Mouse (Mus musculus): Measurements from ENCODE around the gene Slc25a51. TPM values are rescaled to one million over a fixed set of nuclear protein-coding genes. Genes with fewer than 3 reads are reported as not detected.
"Not testable (repeated sequence)": the region's sequence is repeated elsewhere in the genome, so short reads cannot be mapped to it uniquely, and the experiment has no call there.

Gene Slc25a51
- total and polyA plus RNA-seq, 3 experiments = 27.6 to 44.7 (median 44.4) TPM

- TF ChIP-seq ZMIZ1 (IDR thresholded peaks at IDR 0.05; ENCODE audit: low read depth, low read length) = no peak
- no peak for TF ChIP-seq TCF12 (IDR thresholded peaks at IDR 0.05; ENCODE audit: low read depth, low read length)
- no peak for TF ChIP-seq EP300 (IDR thresholded peaks at IDR 0.05; ENCODE audit: low read length)
- H3K4me2 ChIP-seq (ENCODE audit: insufficient read depth, low read depth, poor library complexity, severe bottlenecking) = no peak overlapping the region
- DNase-seq (ENCODE audit: extremely low read depth) = no peak
- in situ Hi-C loops (cut with MboI; ENCODE audit: low pct_ligation_motif_present, low pct_unique_long_range_greater_than_20kb, low sequenced_read_pairs) = no loop called here
- H3K9me3 ChIP-seq (replicated peaks; ENCODE audit: low read length) = no peaks in the 10 kb centered on the region
- dilution Hi-C loops (cut with MboI; ENCODE audit: extremely low pct_ligation_motif_present, extremely low pct_unique_long_range_greater_than_20kb, low sequenced_read_pairs) = no loop called here
- H3K27me3 ChIP-seq (replicated peaks) = no peaks in the 10 kb centered on the region
- H3K9ac ChIP-seq (ENCODE audit: insufficient read depth, low read depth) = no peak overlapping the region
- H3K79me2 ChIP-seq (replicated peaks; ENCODE audit: control insufficient read depth, extremely low read depth, insufficient read depth, poor library complexity, severe bottlenecking) = no peaks in the 10 kb centered on the region
- no peak overlapping the region for H3K4me3 ChIP-seq (replicated peaks in 1 of 3; ENCODE audit: low read depth in 2 of 3, low read length in 2 of 3, poor library complexity in 1 of 3)
- H3K4me1 ChIP-seq (ENCODE audit: control insufficient read depth in 1 of 2, insufficient read depth in 2 of 2) = peaks cover 0 to 2% of the 10 kb centered on the region in 2 experiments; a peak in 1 of 4 replicates
- H3K27ac ChIP-seq (ENCODE audit: insufficient read depth, low read depth) = no peak overlapping the region
- peaks cover 7 to 16% of the 10 kb centered on the region in 2 experiments for H3K36me3 ChIP-seq (replicated peaks in 1 of 2; ENCODE audit: control insufficient read depth in 1 of 2, insufficient read depth in 1 of 2, low read length in 1 of 2)
Measured at GRCm38 (mm10) chr4:45392572-45392971, 16.0 kb downstream of the Slc25a51 start.

GRCm38 (mm10) chr4:45392099-45392498 is 16.5 kb downstream of the Slc25a51 start:
- H3K36me3 ChIP-seq (replicated peaks in 1 of 2; ENCODE audit: control insufficient read depth in 1 of 2, insufficient read depth in 1 of 2, low read length in 1 of 2) = peaks cover 4 to 14% of the 10 kb centered on the region in 2 experiments
- in situ Hi-C loops (cut with MboI; ENCODE audit: low pct_ligation_motif_present, low pct_unique_long_range_greater_than_20kb, low sequenced_read_pairs) = no loop called here
- no peak overlapping the region for H3K4me2 ChIP-seq (ENCODE audit: insufficient read depth, low read depth, poor library complexity, severe bottlenecking)
- H3K9ac ChIP-seq (ENCODE audit: insufficient read depth, low read depth) = no peak overlapping the region
- H3K27ac ChIP-seq (ENCODE audit: insufficient read depth, low read depth) = no peak overlapping the region
- H3K9me3 ChIP-seq (replicated peaks; ENCODE audit: low read length) = no peaks in the 10 kb centered on the region
- H3K79me2 ChIP-seq (replicated peaks; ENCODE audit: control insufficient read depth, extremely low read depth, insufficient read depth, poor library complexity, severe bottlenecking) = no peaks in the 10 kb centered on the region
- no peak for TF ChIP-seq MXI1 (IDR thresholded peaks at IDR 0.05; ENCODE audit: low read depth, low read length)
- TF ChIP-seq CTCF (conservative IDR thresholded peaks at IDR 0.05 in 1 of 2, IDR thresholded peaks at IDR 0.05 in 1 of 2; ENCODE audit: low read depth in 2 of 2, low read length in 2 of 2) = peak in 1 of 2 experiments; percentile 32; a peak in 2 of 4 replicates
- dilution Hi-C loops (cut with MboI; ENCODE audit: extremely low pct_ligation_motif_present, extremely low pct_unique_long_range_greater_than_20kb, low sequenced_read_pairs) = no loop called here
- peaks cover 0 to 1% of the 10 kb centered on the region in 2 experiments; a peak in 1 of 4 replicates for H3K4me1 ChIP-seq (ENCODE audit: control insufficient read depth in 1 of 2, insufficient read depth in 2 of 2)
- H3K27me3 ChIP-seq (replicated peaks) = no peaks in the 10 kb centered on the region
- no peak for DNase-seq (ENCODE audit: extremely low read depth)
- no peak overlapping the region for H3K4me3 ChIP-seq (replicated peaks in 1 of 3; ENCODE audit: low read depth in 2 of 3, low read length in 2 of 3, poor library complexity in 1 of 3)

- H3K4me1 ChIP-seq (ENCODE audit: control insufficient read depth in 1 of 2, insufficient read depth in 2 of 2); H3K9me3 ChIP-seq (replicated peaks; ENCODE audit: low read length); H3K4me3 ChIP-seq (replicated peaks in 1 of 3; ENCODE audit: low read depth in 2 of 3, low read length in 2 of 3, poor library complexity in 1 of 3); H3K36me3 ChIP-seq (replicated peaks in 1 of 2; ENCODE audit: control insufficient read depth in 1 of 2, insufficient read depth in 1 of 2, low read length in 1 of 2); H3K79me2 ChIP-seq (replicated peaks; ENCODE audit: control insufficient read depth, extremely low read depth, insufficient read depth, poor library complexity, severe bottlenecking); DNase-seq (ENCODE audit: extremely low read depth); in situ Hi-C loops (cut with MboI; ENCODE audit: low pct_ligation_motif_present, low pct_unique_long_range_greater_than_20kb, low sequenced_read_pairs); H3K27me3 ChIP-seq (replicated peaks); H3K4me2 ChIP-seq (ENCODE audit: insufficient read depth, low read depth, poor library complexity, severe bottlenecking); H3K27ac ChIP-seq (ENCODE audit: insufficient read depth, low read depth); dilution Hi-C loops (cut with MboI; ENCODE audit: extremely low pct_ligation_motif_present, extremely low pct_unique_long_range_greater_than_20kb, low sequenced_read_pairs); H3K9ac ChIP-seq (ENCODE audit: insufficient read depth, low read depth): not testable (repeated sequence)
Measured at GRCm38 (mm10) chr4:45387296-45387695, 21.3 kb downstream of the Slc25a51 start.

GRCm38 (mm10) chr4:45382133-45382532 is 26.4 kb downstream of the Slc25a51 start:
- dilution Hi-C loops (cut with MboI; ENCODE audit: extremely low pct_ligation_motif_present, extremely low pct_unique_long_range_greater_than_20kb, low sequenced_read_pairs); in situ Hi-C loops (cut with MboI; ENCODE audit: low pct_ligation_motif_present, low pct_unique_long_range_greater_than_20kb, low sequenced_read_pairs); H3K4me2 ChIP-seq (ENCODE audit: insufficient read depth, low read depth, poor library complexity, severe bottlenecking); H3K9me3 ChIP-seq (replicated peaks; ENCODE audit: low read length); H3K4me1 ChIP-seq (ENCODE audit: control insufficient read depth in 1 of 2, insufficient read depth in 2 of 2); H3K36me3 ChIP-seq (replicated peaks in 1 of 2; ENCODE audit: control insufficient read depth in 1 of 2, insufficient read depth in 1 of 2, low read length in 1 of 2); DNase-seq (ENCODE audit: extremely low read depth); H3K79me2 ChIP-seq (replicated peaks; ENCODE audit: control insufficient read depth, extremely low read depth, insufficient read depth, poor library complexity, severe bottlenecking); H3K27ac ChIP-seq (ENCODE audit: insufficient read depth, low read depth); H3K9ac ChIP-seq (ENCODE audit: insufficient read depth, low read depth); H3K27me3 ChIP-seq (replicated peaks); H3K4me3 ChIP-seq (replicated peaks in 1 of 3; ENCODE audit: low read depth in 2 of 3, low read length in 2 of 3, poor library complexity in 1 of 3): not testable (repeated sequence)

GRCm38 (mm10) chr4:45380903-45381580 is 27.5 kb downstream of the Slc25a51 start:
- peaks cover 6 to 19% of the 10 kb centered on the region in 2 experiments for H3K36me3 ChIP-seq (replicated peaks in 1 of 2; ENCODE audit: control insufficient read depth in 1 of 2, insufficient read depth in 1 of 2, low read length in 1 of 2)
- dilution Hi-C loops (cut with MboI; ENCODE audit: extremely low pct_ligation_motif_present, extremely low pct_unique_long_range_greater_than_20kb, low sequenced_read_pairs) = not testable (repeated sequence)

More at GRCm38 (mm10) chr4:45380903-45381580, 27.5 kb downstream of the Slc25a51 start:
- H3K79me2 ChIP-seq (replicated peaks; ENCODE audit: control insufficient read depth, extremely low read depth, insufficient read depth, poor library complexity, severe bottlenecking); H3K27me3 ChIP-seq (replicated peaks); H3K27ac ChIP-seq (ENCODE audit: insufficient read depth, low read depth); DNase-seq (ENCODE audit: extremely low read depth); H3K4me1 ChIP-seq (ENCODE audit: control insufficient read depth in 1 of 2, insufficient read depth in 2 of 2); H3K9ac ChIP-seq (ENCODE audit: insufficient read depth, low read depth); H3K4me3 ChIP-seq (replicated peaks in 1 of 3; ENCODE audit: low read depth in 2 of 3, low read length in 2 of 3, poor library complexity in 1 of 3); H3K4me2 ChIP-seq (ENCODE audit: insufficient read depth, low read depth, poor library complexity, severe bottlenecking); in situ Hi-C loops (cut with MboI; ENCODE audit: low pct_ligation_motif_present, low pct_unique_long_range_greater_than_20kb, low sequenced_read_pairs); H3K9me3 ChIP-seq (replicated peaks; ENCODE audit: low read length): not testable (repeated sequence)

Data from CH12.LX (cell line).